Mouse (Mus musculus) embryonic fibroblast, embryonic 13.5 days (primary cell): Measurements from ENCODE around the gene Pigh.

Experiments
- CTCF ChIP-seq: IDR thresholded peaks from 2 replicates; pipeline ENCODE4 v1.5.1; 2011; ENCODE audit warnings: mild to moderate bottlenecking, control low read depth, low read length, moderate library complexity, borderline replicate concordance; ENCODE audit not compliant: insufficient read depth
- POLR2A ChIP-seq: IDR thresholded peaks from 2 replicates; pipeline ENCODE4 v1.6.1; 2011; ENCODE audit warnings: low read depth, mild to moderate bottlenecking, control low read depth, low read length, moderate library complexity

DNA sequence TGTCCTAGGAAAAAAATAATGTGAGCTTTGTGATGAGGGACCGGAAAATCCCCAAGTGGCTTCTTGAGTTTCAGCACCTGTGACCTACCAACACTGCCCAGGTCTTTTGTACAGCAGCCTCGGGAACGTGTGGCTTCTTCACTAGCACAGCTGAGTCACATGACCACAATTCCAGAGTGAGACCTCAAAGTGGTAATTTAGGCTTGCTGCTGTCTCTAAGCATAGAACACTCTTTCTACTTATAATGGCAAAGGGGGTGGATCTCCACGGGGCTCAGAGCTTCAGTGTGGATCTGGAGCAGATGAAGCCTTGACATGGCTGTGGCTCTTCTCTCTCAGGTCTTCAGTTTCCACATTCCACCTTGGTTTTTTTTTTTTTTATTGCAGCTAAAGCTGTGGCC lies 45.7 kb upstream of the Pigh start:
- TF ChIP-seq POLR2A (no peak), CTCF (no peak)
